Mouse (Mus musculus): ENCODE results near the gene Kcnq2.

The Kcnq2 gene

GRCm38 (mm10) chr2:181148318-181148955, 13.3 kb upstream of the Kcnq2 start:
- peak in 1 of 2 experiments; percentile 32 for DNase-seq (ENCODE audit: inconsistent age in 2 of 2, low spot score in 1 of 2)

- peak in 1 of 2 experiments; percentile 60 for DNase-seq (ENCODE audit: inconsistent age in 2 of 2, low spot score in 1 of 2)
These were observed 12.6 kb upstream of the Kcnq2 start for GRCm38 (mm10) chr2:181147546-181148317.

GRCm38 (mm10) chr2:181146976-181147545, 12.0 kb upstream of the Kcnq2 start:
- DNase-seq (ENCODE audit: inconsistent age in 2 of 2, low spot score in 1 of 2) = peak in 1 of 2 experiments; percentile 28

GRCm38 (mm10) chr2:181144675-181145074, 9.6 kb upstream of the Kcnq2 start:
- peak in 1 of 2 experiments; percentile 66 for DNase-seq (ENCODE audit: inconsistent age in 2 of 2, low spot score in 1 of 2)

GRCm38 (mm10) chr2:181143509-181144276, 8.6 kb upstream of the Kcnq2 start:
- DNase-seq (ENCODE audit: inconsistent age in 2 of 2, low spot score in 1 of 2) = no peak

- DNase-seq (ENCODE audit: inconsistent age in 2 of 2, low spot score in 1 of 2) = no peak
These were observed 7.6 kb upstream of the Kcnq2 start for GRCm38 (mm10) chr2:181142703-181143135.

GRCm38 (mm10) chr2:181139641-181140193, 4.6 kb upstream of the Kcnq2 start:
- peak in 1 of 2 experiments; percentile 75 for DNase-seq (ENCODE audit: inconsistent age in 2 of 2, low spot score in 1 of 2)

- peak; percentile 36 to 76 for DNase-seq (ENCODE audit: inconsistent age in 2 of 2, low spot score in 1 of 2)
These were observed 1.8 kb upstream of the Kcnq2 start for GRCm38 (mm10) chr2:181136934-181137333.

- DNase-seq (ENCODE audit: inconsistent age in 2 of 2, low spot score in 1 of 2) = no peak
These were observed 332 bp upstream of the Kcnq2 start for GRCm38 (mm10) chr2:181135446-181135818.

- no peak for DNase-seq (ENCODE audit: inconsistent age in 2 of 2, low spot score in 1 of 2)
These were observed 1.1 kb downstream of the Kcnq2 start for GRCm38 (mm10) chr2:181133837-181134590.

GRCm38 (mm10) chr2:181130245-181130644, 4.9 kb downstream of the Kcnq2 start:
- DNase-seq (ENCODE audit: inconsistent age in 2 of 2, low spot score in 1 of 2) = no peak

- DNase-seq (ENCODE audit: inconsistent age in 2 of 2, low spot score in 1 of 2) = no peak
These were observed 6.1 kb downstream of the Kcnq2 start for GRCm38 (mm10) chr2:181128963-181129362.

GRCm38 (mm10) chr2:181127786-181128185, 7.3 kb downstream of the Kcnq2 start:
- DNase-seq (ENCODE audit: inconsistent age in 2 of 2, low spot score in 1 of 2) = no peak

GRCm38 (mm10) chr2:181125726-181126455, 9.2 kb downstream of the Kcnq2 start:
- peak in 1 of 2 experiments; percentile 42 for DNase-seq (ENCODE audit: inconsistent age in 2 of 2, low spot score in 1 of 2)

GRCm38 (mm10) chr2:181122642-181123041, 12.5 kb downstream of the Kcnq2 start:
- DNase-seq (ENCODE audit: inconsistent age in 2 of 2, low spot score in 1 of 2) = no peak

- no peak for DNase-seq (ENCODE audit: inconsistent age in 2 of 2, low spot score in 1 of 2)
These were observed 14.1 kb downstream of the Kcnq2 start for GRCm38 (mm10) chr2:181120922-181121449.

- no peak for DNase-seq (ENCODE audit: inconsistent age in 2 of 2, low spot score in 1 of 2)
These were observed 15.1 kb downstream of the Kcnq2 start for GRCm38 (mm10) chr2:181119952-181120351.

GRCm38 (mm10) chr2:181116436-181116835, 18.7 kb downstream of the Kcnq2 start:
- DNase-seq (ENCODE audit: inconsistent age in 2 of 2, low spot score in 1 of 2) = no peak

GRCm38 (mm10) chr2:181115367-181115766, 19.7 kb downstream of the Kcnq2 start:
- DNase-seq (ENCODE audit: inconsistent age in 2 of 2, low spot score in 1 of 2) = no peak

Data from adrenal gland, adult (tissue).